Mouse (Mus musculus): ENCODE measurements around the gene Pole4. TPM values are rescaled to one million over a fixed set of nuclear protein-coding genes. Genes with fewer than 3 reads are reported as not detected.
"Not testable (repeated sequence)": the region's sequence is repeated elsewhere in the genome, so short reads cannot be mapped to it uniquely, and the experiment has no call there.

Pole4 gene
- polyA plus RNA-seq, 1 experiment from 2014 or later = 126 TPM

DNA sequence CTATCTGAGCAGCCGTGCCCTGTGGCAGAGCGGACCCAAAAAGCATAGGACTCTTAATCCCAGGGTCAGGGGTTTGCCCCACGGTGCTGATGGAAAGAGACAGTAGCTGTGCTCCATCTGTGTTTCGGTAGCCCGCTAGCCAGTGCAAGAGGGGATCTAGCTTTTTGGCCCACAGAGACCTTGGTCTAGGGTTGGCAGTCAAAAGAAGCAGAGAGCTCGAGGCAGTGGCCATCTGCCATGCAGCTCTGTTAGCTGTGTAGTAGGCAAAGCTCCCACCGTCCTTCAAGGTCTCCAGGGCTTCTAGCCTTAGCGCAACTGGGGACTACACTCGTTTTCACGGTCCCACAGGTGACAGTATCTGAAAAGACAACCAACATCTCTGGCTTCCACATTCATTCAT lies 2.1 kb upstream of the Pole4 start:
- H3K27me3 ChIP-seq (ENCODE audit: control insufficient read depth, insufficient read depth, low read length) = no peaks in the 10 kb centered on the region
- no peak overlapping the region for H3K9ac ChIP-seq (replicated peaks; ENCODE audit: low read depth, low read length)
- H3K9me3 ChIP-seq (ENCODE audit: control insufficient read depth, low read depth, low read length) = no peaks in the 10 kb centered on the region
- no peak overlapping the region for H3K4me2 ChIP-seq (replicated peaks; ENCODE audit: low read depth, low read length)
- no peaks in the 10 kb centered on the region for H3K4me1 ChIP-seq (ENCODE audit: control insufficient read depth, insufficient read depth, low read length)
- no peaks in the 10 kb centered on the region for H3K36me3 ChIP-seq (ENCODE audit: control insufficient read depth, insufficient read depth, low read length)
- no peak for ATAC-seq (ENCODE audit: insufficient number of reproducible peaks, insufficient read depth, low FRiP score, low read depth)
- H3K27ac ChIP-seq (ENCODE audit: low read length) = no peak overlapping the region
- 85% methylated on average over 10 of the region's 10 CpGs for WGBS
- H3K4me3 ChIP-seq (ENCODE audit: low read depth, low read length) = no peak overlapping the region

DNA sequence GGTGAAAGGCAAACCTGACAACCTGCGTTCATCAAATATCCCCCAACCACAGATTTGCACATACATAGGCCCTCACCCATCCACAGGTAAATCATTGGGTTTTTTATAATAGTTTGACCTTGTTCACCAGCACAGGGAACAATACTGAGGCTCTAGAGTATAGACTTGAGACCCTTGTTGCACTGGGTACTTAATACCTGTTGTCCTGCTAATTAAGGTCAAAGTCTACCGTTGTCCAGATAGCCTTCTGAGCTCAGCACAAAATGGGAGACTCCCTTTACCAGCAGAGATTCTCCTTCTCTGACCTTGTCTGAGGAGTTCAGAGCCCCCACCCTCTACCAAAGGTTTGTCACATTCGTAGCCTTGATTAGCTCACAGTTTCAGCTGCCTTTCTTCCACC lies 1.5 kb downstream of the Pole4 start:
- H3K4me2 ChIP-seq (replicated peaks; ENCODE audit: low read depth, low read length) = no peak overlapping the region
- H3K36me3 ChIP-seq (ENCODE audit: control insufficient read depth, insufficient read depth, low read length) = no peaks in the 10 kb centered on the region
- no peak overlapping the region for H3K4me3 ChIP-seq (ENCODE audit: low read depth, low read length)
- 82% methylated on average over 3 of the region's 3 CpGs for WGBS
- H3K4me1 ChIP-seq (ENCODE audit: control insufficient read depth, insufficient read depth, low read length) = no peaks in the 10 kb centered on the region
- H3K27ac ChIP-seq (ENCODE audit: low read length) = no peak overlapping the region
- H3K9ac ChIP-seq (replicated peaks; ENCODE audit: low read depth, low read length) = no peak overlapping the region
- no peaks in the 10 kb centered on the region for H3K9me3 ChIP-seq (ENCODE audit: control insufficient read depth, low read depth, low read length)
- H3K27me3 ChIP-seq (ENCODE audit: control insufficient read depth, insufficient read depth, low read length) = no peaks in the 10 kb centered on the region
- no peak for ATAC-seq (ENCODE audit: insufficient number of reproducible peaks, insufficient read depth, low FRiP score, low read depth)

DNA sequence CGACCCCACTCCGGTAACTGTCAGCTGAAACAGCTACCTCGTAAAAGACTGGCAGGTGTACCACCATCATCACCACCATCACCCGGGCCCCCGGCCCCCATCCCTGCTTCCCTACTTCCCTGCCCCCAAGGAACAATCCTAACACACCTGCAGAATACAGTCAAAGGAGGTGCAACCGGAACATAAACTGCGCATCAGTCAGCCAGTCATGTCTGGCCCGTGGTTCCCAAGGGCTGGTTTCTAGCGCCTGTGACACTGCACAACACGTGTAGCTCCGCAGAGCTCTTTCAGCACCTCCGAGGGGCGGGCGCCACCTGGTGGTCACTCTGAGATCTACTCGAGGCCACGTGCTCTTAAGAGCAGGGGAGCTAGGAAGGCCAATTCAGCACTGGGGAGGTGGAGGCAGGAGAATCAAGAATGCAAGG lies 2.6 kb downstream of the Pole4 start:
- H3K4me3 ChIP-seq (ENCODE audit: low read depth, low read length) = no peak overlapping the region
- no peaks in the 10 kb centered on the region for H3K36me3 ChIP-seq (ENCODE audit: control insufficient read depth, insufficient read depth, low read length)
- ATAC-seq (ENCODE audit: insufficient number of reproducible peaks, insufficient read depth, low FRiP score, low read depth) = peak; percentile 59; the same call in 1 of the 2 replicates
- no peaks in the 10 kb centered on the region for H3K27me3 ChIP-seq (ENCODE audit: control insufficient read depth, insufficient read depth, low read length)
- H3K4me1 ChIP-seq (ENCODE audit: control insufficient read depth, insufficient read depth, low read length) = no peaks in the 10 kb centered on the region
- no peak overlapping the region for H3K27ac ChIP-seq (ENCODE audit: low read length)
- WGBS = 31% methylated on average over 16 of the region's 16 CpGs
- no peaks in the 10 kb centered on the region for H3K9me3 ChIP-seq (ENCODE audit: control insufficient read depth, low read depth, low read length)
- H3K4me2 ChIP-seq (replicated peaks; ENCODE audit: low read depth, low read length) = no peak overlapping the region
- no peak overlapping the region for H3K9ac ChIP-seq (replicated peaks; ENCODE audit: low read depth, low read length)

DNA sequence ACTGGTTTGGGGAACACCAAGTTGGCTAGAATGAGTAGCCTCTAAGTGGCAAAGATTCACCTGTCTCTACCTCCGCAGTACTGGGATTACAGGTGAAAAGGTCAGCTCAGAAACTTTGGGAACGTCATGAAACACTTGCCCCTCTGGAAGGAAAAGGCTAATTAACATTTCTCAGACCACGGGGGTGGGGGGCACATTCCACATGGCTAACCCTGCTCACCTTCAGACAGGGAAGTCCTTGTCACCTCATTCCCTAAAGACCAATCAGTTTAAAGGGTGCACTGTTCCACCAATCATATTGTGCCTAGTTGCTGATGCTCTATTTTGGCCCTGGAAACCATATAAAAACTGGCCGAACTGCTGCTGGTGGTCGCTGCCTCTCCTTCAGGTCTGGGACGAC lies 3.9 kb downstream of the Pole4 start:
- H3K27ac ChIP-seq (ENCODE audit: low read length) = no peak overlapping the region
- H3K36me3 ChIP-seq (ENCODE audit: control insufficient read depth, insufficient read depth, low read length) = no peaks in the 10 kb centered on the region
- no peak overlapping the region for H3K4me3 ChIP-seq (ENCODE audit: low read depth, low read length)
- H3K27me3 ChIP-seq (ENCODE audit: control insufficient read depth, insufficient read depth, low read length) = no peaks in the 10 kb centered on the region
- WGBS = 68% methylated on average over 6 of the region's 6 CpGs
- H3K4me1 ChIP-seq (ENCODE audit: control insufficient read depth, insufficient read depth, low read length) = no peaks in the 10 kb centered on the region
- no peak overlapping the region for H3K9ac ChIP-seq (replicated peaks; ENCODE audit: low read depth, low read length)
- no peak overlapping the region for H3K4me2 ChIP-seq (replicated peaks; ENCODE audit: low read depth, low read length)
- no peaks in the 10 kb centered on the region for H3K9me3 ChIP-seq (ENCODE audit: control insufficient read depth, low read depth, low read length)
- ATAC-seq (ENCODE audit: insufficient number of reproducible peaks, insufficient read depth, low FRiP score, low read depth) = no peak

DNA sequence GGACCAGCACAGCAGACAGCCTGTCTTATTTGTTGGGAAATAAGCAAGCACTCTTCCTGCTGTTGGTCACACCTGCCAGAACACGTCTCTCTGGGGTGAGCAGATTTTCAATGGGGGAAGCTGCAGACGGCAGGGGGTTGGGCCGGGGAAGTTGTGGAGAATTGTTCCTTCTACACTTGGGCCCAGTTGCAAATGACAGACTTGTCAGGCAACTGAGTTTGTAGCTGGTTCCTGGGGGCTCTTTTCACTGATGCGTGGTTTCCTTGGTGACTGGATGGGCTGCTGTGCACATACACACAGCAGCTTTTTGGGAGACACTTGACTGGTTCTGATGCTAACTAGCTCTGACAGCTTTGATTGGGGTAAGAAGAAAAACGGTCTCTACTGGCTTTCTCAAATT lies 5.3 kb downstream of the Pole4 start:
- no peak overlapping the region for H3K4me2 ChIP-seq (replicated peaks; ENCODE audit: low read depth, low read length)
- ATAC-seq (ENCODE audit: insufficient number of reproducible peaks, insufficient read depth, low FRiP score, low read depth) = no peak
- 39% methylated on average over 5 of the region's 5 CpGs for WGBS

DNA sequence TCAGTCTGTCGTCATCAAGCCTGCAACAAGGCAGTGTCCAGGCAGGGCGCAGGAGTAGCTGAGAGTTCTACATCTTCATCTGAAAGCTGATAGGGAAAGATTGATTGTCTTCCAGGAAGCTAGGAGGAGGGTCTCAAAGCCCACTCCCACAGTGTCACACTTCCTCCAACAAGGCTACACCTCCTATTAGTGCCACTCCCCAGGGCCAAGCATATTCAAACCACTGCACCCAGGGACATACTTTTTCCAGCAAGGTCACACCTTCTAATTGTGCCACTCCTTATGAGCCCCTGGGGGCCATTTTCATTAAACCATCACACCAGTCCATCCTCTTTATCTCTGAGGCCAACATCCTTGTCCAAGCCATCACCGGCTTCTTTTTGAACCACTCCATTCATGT lies 8.4 kb downstream of the Pole4 start:
- no peak overlapping the region for H3K4me3 ChIP-seq (ENCODE audit: low read depth, low read length)
- no peak overlapping the region for H3K27ac ChIP-seq (ENCODE audit: low read length)
- H3K9me3 ChIP-seq (ENCODE audit: control insufficient read depth, low read depth, low read length) = no peaks in the 10 kb centered on the region
- H3K4me1 ChIP-seq (ENCODE audit: control insufficient read depth, insufficient read depth, low read length) = no peaks in the 10 kb centered on the region
- WGBS = 86% methylated on average over 3 of the region's 3 CpGs
- no peak for ATAC-seq (ENCODE audit: insufficient number of reproducible peaks, insufficient read depth, low FRiP score, low read depth)
- H3K27me3 ChIP-seq (ENCODE audit: control insufficient read depth, insufficient read depth, low read length) = no peaks in the 10 kb centered on the region
- no peak overlapping the region for H3K9ac ChIP-seq (replicated peaks; ENCODE audit: low read depth, low read length)
- H3K4me2 ChIP-seq (replicated peaks; ENCODE audit: low read depth, low read length) = no peak overlapping the region
- no peaks in the 10 kb centered on the region for H3K36me3 ChIP-seq (ENCODE audit: control insufficient read depth, insufficient read depth, low read length)

More for the DNA sequence above, 5.3 kb downstream of the Pole4 start:
- H3K27ac ChIP-seq (ENCODE audit: low read length) = no peak overlapping the region
- no peaks in the 10 kb centered on the region for H3K27me3 ChIP-seq (ENCODE audit: control insufficient read depth, insufficient read depth, low read length)
- no peaks in the 10 kb centered on the region for H3K36me3 ChIP-seq (ENCODE audit: control insufficient read depth, insufficient read depth, low read length)
- H3K4me3 ChIP-seq (ENCODE audit: low read depth, low read length) = no peak overlapping the region
- H3K4me1 ChIP-seq (ENCODE audit: control insufficient read depth, insufficient read depth, low read length) = no peaks in the 10 kb centered on the region
- no peaks in the 10 kb centered on the region for H3K9me3 ChIP-seq (ENCODE audit: control insufficient read depth, low read depth, low read length)
- no peak overlapping the region for H3K9ac ChIP-seq (replicated peaks; ENCODE audit: low read depth, low read length)

DNA sequence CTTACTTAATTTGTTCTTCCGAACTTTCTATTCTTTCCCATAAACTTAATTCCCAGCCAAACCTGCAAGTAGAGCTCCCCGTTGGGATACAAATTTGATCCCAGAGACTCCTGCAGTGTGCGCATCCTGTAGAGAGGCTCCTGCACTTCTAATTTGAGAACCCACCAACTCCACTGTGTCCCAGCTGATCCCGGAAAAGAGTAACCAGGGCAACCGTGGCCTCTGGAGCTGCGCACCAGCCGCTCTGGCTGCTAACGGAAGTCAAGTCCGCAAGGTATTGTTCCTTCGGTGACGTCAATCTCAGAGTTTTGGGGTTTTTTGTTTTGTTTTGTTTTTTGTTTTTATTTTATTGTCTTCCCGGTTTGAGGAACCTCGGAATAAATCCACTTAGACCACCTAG lies 10.5 kb downstream of the Pole4 start:
- no peak for ATAC-seq (ENCODE audit: insufficient number of reproducible peaks, insufficient read depth, low FRiP score, low read depth)
- H3K27me3 ChIP-seq (ENCODE audit: control insufficient read depth, insufficient read depth, low read length) = no peaks in the 10 kb centered on the region
- 63% methylated on average over 13 of the region's 13 CpGs for WGBS
- no peaks in the 10 kb centered on the region for H3K4me1 ChIP-seq (ENCODE audit: control insufficient read depth, insufficient read depth, low read length)
- H3K36me3 ChIP-seq (ENCODE audit: control insufficient read depth, insufficient read depth, low read length) = no peaks in the 10 kb centered on the region
- H3K4me3 ChIP-seq (ENCODE audit: low read depth, low read length) = no peak overlapping the region
- H3K9ac ChIP-seq (replicated peaks; ENCODE audit: low read depth, low read length) = no peak overlapping the region
- no peak overlapping the region for H3K27ac ChIP-seq (ENCODE audit: low read length)
- H3K9me3 ChIP-seq (ENCODE audit: control insufficient read depth, low read depth, low read length) = no peaks in the 10 kb centered on the region
- no peak overlapping the region for H3K4me2 ChIP-seq (replicated peaks; ENCODE audit: low read depth, low read length)

DNA sequence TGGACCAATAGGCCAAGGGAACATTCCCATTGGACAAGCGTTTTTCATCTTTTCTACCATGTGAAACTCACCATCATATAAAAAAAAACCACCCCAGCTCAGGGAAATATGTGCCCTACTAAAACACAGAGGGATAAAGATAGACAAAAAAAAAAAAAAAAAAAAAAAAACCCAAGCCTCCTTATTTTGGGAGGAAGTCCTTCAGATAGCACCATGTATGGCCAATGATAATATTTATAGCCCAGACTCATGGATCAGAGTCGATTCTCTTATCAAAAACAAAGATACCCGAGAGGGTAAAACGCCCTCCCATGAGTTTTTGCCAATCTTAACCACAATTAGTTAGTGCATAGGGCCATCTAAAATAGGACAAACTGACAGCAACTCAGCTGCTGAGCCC lies 15.7 kb downstream of the Pole4 start:
- Histone ChIP-seq H3K4me2 (replicated peaks; ENCODE audit: low read depth, low read length) (no peak overlapping the region), H3K9ac (replicated peaks; ENCODE audit: low read depth, low read length) (no peak overlapping the region), H3K27ac (ENCODE audit: low read length) (no peak overlapping the region), H3K4me3 (ENCODE audit: low read depth, low read length) (no peak overlapping the region), H3K4me1 (ENCODE audit: control insufficient read depth, insufficient read depth, low read length) (no peaks in the 10 kb centered on the region), H3K9me3 (ENCODE audit: control insufficient read depth, low read depth, low read length) (no peaks in the 10 kb centered on the region), H3K36me3 (ENCODE audit: control insufficient read depth, insufficient read depth, low read length) (no peaks in the 10 kb centered on the region), H3K27me3 (ENCODE audit: control insufficient read depth, insufficient read depth, low read length) (no peaks in the 10 kb centered on the region)
- WGBS = 86% methylated on average over 4 of the region's 4 CpGs
- ATAC-seq (ENCODE audit: insufficient number of reproducible peaks, insufficient read depth, low FRiP score, low read depth) = no peak

DNA sequence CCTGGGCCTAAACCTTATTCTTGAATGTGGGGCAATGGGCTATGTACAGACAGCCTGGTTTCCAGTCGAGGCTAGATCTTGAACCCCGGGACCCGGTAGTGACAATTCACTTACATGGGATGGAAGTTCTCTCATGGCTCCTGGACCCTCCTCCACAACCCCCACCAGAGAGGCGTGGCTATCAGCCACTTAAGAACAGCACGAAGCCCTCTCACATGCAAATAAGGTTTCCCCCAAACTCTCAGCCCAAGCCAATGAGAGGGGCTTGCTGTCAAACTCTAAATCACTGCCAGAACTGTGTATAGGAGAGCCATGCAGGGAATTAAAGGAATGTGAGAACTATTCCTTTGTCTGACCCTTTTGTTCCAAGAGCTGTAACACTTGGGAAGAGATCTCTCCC lies 16.6 kb downstream of the Pole4 start:
- not testable (repeated sequence) for H3K4me2 ChIP-seq (replicated peaks; ENCODE audit: low read depth, low read length); ATAC-seq (ENCODE audit: insufficient number of reproducible peaks, insufficient read depth, low FRiP score, low read depth); H3K27me3 ChIP-seq (ENCODE audit: control insufficient read depth, insufficient read depth, low read length); H3K9me3 ChIP-seq (ENCODE audit: control insufficient read depth, low read depth, low read length); H3K4me3 ChIP-seq (ENCODE audit: low read depth, low read length); H3K9ac ChIP-seq (replicated peaks; ENCODE audit: low read depth, low read length); H3K36me3 ChIP-seq (ENCODE audit: control insufficient read depth, insufficient read depth, low read length); H3K4me1 ChIP-seq (ENCODE audit: control insufficient read depth, insufficient read depth, low read length); H3K27ac ChIP-seq (ENCODE audit: low read length)
- WGBS = 59% methylated on average over 5 of the region's 5 CpGs
